Mouse (Mus musculus) mature B cell (primary cell): ENCODE results near the gene Olfr1217.
"Not testable (repeated sequence)": the region's sequence is repeated elsewhere in the genome, so short reads cannot be mapped to it uniquely, and the experiment has no call there.

ENCODE experiments used
- in situ Hi-C: fragments of 300-500 bp; cut with MboI; formaldehyde crosslinking; loops from 2 replicates; pipeline ENCODE4 v1.14.3; 2019

Olfr1217 gene

DNA sequence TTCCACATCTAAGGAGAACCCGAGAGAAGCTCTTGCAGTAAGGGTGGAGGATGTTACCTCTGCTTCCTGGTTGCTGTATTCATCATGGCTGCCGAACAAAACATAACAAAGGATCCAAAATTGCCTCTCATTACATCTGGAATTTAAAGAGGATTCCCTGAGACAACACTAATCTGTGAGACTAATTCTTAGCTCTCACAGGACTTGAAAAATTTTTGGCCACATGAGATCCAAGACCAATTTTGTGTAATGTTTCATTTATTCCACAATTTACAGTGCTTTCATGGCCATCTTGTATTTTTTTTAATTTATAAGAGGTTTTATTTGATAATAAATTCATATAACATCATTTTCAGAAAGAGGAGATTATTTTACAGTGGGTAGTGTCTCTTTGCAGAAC lies at the start of gene Olfr1217:
Olfr1217 (minus strand) TSS at position 101 of the 400 bp plus-strand sequence.
- in situ Hi-C loops: no loop called here

DNA sequence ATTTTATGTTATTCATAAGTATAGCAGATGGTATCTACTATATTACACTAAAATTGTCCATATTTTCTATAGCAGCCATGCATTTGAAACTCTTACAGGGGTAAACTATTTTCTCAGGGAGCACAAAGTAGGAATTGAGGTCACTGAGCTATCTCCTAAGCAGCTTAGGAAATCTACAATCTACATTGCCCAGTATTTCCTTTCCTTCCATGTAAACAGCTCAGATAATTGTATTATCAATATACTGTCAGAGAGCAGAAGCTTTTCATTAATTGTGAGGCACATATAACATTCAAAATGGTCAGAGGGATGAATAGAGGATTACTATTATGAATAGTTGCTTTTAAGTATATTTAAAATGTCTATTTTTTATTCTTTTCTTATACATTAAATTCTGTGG lies 49.6 kb upstream of the Olfr1217 start:
- in situ Hi-C loops: no loop called here

DNA sequence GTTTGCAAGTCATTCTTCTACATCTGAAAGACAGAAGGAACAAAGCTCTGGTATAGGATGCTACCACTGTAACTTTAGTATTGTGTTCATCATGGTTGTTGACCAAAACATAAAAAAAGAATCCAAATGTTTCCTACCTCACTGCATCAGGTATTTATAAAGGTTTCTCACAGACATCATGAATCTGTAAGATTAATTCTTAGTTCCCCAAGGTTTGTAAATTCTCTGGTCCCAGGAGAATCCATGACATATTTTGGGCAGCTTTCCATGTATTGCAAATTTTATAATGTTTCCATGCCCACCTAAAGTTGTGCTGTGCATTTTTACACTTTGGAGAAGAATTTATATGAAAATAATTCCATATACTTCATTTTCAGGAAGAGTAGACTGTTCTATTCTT lies 29.2 kb upstream of the Olfr1217 start, which contains the start of gene Olfr1218:
Olfr1218 (minus strand) TSS at position 101 of the 400 bp plus-strand sequence.
- in situ Hi-C loops: no loop called here

DNA sequence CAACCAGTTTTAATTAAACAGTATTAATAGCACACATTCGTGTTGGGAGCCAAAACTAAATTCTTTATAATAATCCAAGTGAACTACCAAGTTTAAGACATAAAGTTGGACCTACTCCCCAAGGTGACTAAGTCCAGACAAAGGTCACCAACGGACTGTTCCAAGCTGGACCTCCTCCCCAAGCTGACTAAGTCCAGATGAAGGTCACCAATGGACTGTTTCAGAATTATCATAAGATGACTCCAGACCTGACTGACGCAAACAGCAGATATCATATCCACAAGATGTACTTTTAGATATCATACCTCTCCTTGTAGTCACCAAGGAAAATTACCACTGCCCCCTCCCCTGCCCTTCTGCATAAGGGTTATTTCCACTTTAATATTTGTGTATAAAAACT lies 10.4 kb downstream of the Olfr1217 start:
- in situ Hi-C loops: not testable (repeated sequence)

DNA sequence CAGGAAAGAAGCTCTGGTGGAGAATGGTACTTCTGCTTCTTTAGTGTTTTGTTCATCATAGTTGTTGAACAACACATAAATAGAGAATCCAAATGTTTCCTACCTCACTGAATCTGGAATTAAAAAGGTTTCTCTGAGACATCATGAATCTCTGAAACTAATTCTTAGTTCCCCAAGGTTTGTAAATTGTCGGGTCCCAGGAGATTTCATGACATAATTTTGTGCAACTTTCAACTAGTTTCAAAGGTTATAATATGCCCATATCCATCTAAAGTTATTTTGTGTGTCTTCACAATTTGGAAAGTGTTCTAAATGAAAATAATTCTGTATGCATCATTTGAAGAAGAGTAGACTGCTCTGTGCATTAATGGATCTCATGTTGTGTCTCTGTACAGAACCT lies 13.6 kb downstream of the Olfr1217 start, which contains the start of gene Olfr1216:
Olfr1216 (minus strand) TSS at position 101 of the 400 bp plus-strand sequence.
- in situ Hi-C loops: no loop called here

DNA sequence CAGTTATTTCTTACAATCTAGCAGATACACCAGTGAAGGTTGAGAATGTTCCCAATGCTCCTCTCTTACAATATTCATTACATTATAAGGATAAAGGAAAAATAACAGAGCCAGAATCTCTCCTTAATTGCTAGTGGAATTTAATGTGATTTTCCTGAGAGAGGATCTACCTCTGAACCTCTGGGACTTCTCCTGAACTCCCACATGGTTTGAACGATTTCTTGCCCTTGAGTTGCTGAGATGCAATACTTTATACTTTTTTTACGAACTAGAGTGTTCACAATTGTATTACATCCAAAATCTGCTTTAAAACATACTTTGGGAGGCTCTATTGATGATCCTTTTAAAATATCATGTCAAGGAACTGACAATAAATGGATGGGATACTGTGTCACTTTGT lies 25.0 kb downstream of the Olfr1217 start, which contains the start of gene Olfr1215:
Olfr1215 (minus strand) TSS at position 101 of the 400 bp plus-strand sequence.
- in situ Hi-C loops: no loop called here

DNA sequence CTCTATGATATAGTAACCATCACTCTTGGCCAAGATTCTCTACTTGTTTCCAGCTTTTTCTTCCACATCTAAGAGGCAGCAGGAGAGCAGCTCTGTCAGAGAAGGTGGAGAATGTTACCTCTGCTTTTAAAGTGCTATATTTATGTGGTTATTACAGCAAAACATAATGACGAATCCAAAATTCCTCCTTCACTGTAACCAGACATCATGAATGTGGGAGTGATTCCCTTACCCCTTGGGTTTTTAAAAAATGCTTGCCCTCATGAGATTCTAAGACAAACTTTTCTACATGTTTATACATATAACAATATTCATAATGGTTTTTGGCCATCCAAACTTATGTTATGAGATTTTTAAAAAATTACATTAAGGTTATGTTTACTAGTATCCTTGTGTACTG lies 39.3 kb downstream of the Olfr1217 start, which contains the start of gene Olfr1214:
Olfr1214 (minus strand) TSS at position 101 of the 400 bp plus-strand sequence.
- in situ Hi-C loops: no loop called here

DNA sequence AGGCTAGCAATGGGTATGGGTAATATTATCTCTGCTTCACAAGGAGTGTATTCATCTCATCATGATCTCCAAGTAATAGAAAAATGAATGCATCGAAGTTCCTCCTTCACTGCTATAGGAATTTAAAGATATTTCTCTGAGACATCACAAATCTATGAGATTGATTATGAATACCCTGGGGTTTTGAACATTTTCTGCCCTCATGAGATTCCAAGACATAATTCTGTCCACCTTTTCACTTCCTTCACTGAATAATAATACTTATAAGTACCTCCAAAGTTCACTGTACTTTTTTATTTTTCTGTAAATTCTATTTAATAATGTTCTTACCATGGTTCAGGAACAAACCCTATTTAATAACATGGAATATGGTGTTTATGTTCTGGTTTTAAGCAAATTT lies 51.7 kb downstream of the Olfr1217 start, which contains the start of gene Gm13762:
Gm13762 (minus strand) TSS at position 101 of the 400 bp plus-strand sequence.
- in situ Hi-C loops: no loop called here
